In genomic region chr9:50244982-50245671, GRCm38 (mm10) we compare ENCODE assay signal across 11 mouse cellular contexts.
DNase-seq lines count a peak whose midpoint lies in the region; ATAC-seq and TF ChIP-seq lines count a peak whose summit lies in the region.
"Had no signal": no experiment of that assay in that cellular context is flagged by ENCODE, and none has a peak within 500 bp of the region (broad histone marks: within the 10 kb centered on the region; RNA-seq: fewer than 3 reads in every experiment).

No protein-coding gene starts in this region.

- H3K36me3 ChIP-seq in forebrain, embryonic 16.5 days (ENCODE audit: control insufficient read depth, insufficient read depth) = no peaks in the 10 kb centered on the region
- H3K36me3 ChIP-seq in midbrain, embryonic 12.5 days = no peaks in the 10 kb centered on the region
- no peaks in the 10 kb centered on the region for H3K36me3 ChIP-seq in liver, postnatal 0 days (replicated peaks; ENCODE audit: insufficient read depth, low read length)
- H3K36me3 ChIP-seq: liver, embryonic 13.5 days had no signal

- no peaks in the 10 kb centered on the region for H3K27me3 ChIP-seq in forebrain, embryonic 16.5 days (replicated peaks; ENCODE audit: control insufficient read depth, insufficient read depth, low read length)
- H3K27me3 ChIP-seq in midbrain, embryonic 12.5 days = no peaks in the 10 kb centered on the region
- H3K27me3 ChIP-seq in liver, postnatal 0 days (ENCODE audit: insufficient read depth, low read length) = no peaks in the 10 kb centered on the region
- H3K27me3 ChIP-seq: liver, embryonic 13.5 days had no signal

- no peak for TF ChIP-seq CTCF in brain, embryonic 14.5 days (IDR thresholded peaks at IDR 0.05; ENCODE audit: borderline replicate concordance, extremely low read depth, insufficient read depth, insufficient read length)
- TF ChIP-seq CTCF in liver, postnatal 0 days (IDR thresholded peaks at IDR 0.05; ENCODE audit: low read depth) = no peak

- TF ChIP-seq POLR2A in brain, embryonic 14.5 days (IDR thresholded peaks at IDR 0.05; ENCODE audit: borderline replicate concordance, extremely low read depth, insufficient read depth, insufficient read length, poor library complexity, severe bottlenecking) = no peak

- ATAC-seq in forebrain, embryonic 16.5 days = peak; percentile 94
- ATAC-seq in midbrain, embryonic 12.5 days (ENCODE audit: low FRiP score, low read depth) = peak; percentile 97
- ATAC-seq in cerebellum, adult (ENCODE audit: insufficient number of reproducible peaks, low FRiP score, low TSS enrichment) = no peak
- no peak for ATAC-seq in liver, postnatal 0 days

- no peak overlapping the region for H3K4me3 ChIP-seq in forebrain, embryonic 16.5 days (replicated peaks; ENCODE audit: low read length)
- no peak overlapping the region for H3K4me3 ChIP-seq in midbrain, embryonic 12.5 days
- no peak overlapping the region for H3K4me3 ChIP-seq in liver, postnatal 0 days (ENCODE audit: low read depth, low read length)
- H3K4me3 ChIP-seq: liver, embryonic 13.5 days had no signal

- no peak overlapping the region for H3K9ac ChIP-seq in forebrain, embryonic 16.5 days (replicated peaks; ENCODE audit: low read depth, low read length)
- H3K9ac ChIP-seq in midbrain, embryonic 12.5 days (replicated peaks) = no peak overlapping the region
- H3K9ac ChIP-seq in liver, postnatal 0 days (replicated peaks) = no peak overlapping the region
- H3K9ac ChIP-seq: liver, embryonic 13.5 days had no signal

- DNase-seq in Muller cell, postnatal 12 days (ENCODE audit: inconsistent ontology term) = peak; percentile 83
- peak; percentile 96 for DNase-seq in brain, embryonic 14.5 days (ENCODE audit: low read depth)
- no peak for DNase-seq in right cerebral cortex, adult 18-20 months
- no peak for DNase-seq in liver, postnatal 0 days
- DNase-seq: cerebellum, adult 9-11 months; kidney, adult 8-10 months; liver, embryonic 13.5 days; right cerebral cortex, postnatal 14 days had no signal

- H3K4me1 ChIP-seq in forebrain, embryonic 16.5 days (replicated peaks; ENCODE audit: control insufficient read depth, insufficient read depth, low read length) = peaks cover 31% of the 10 kb centered on the region
- H3K4me1 ChIP-seq in midbrain, embryonic 12.5 days = peaks cover 31% of the 10 kb centered on the region
- no peaks in the 10 kb centered on the region for H3K4me1 ChIP-seq in liver, postnatal 0 days (ENCODE audit: insufficient read depth)
- H3K4me1 ChIP-seq: liver, embryonic 13.5 days had no signal

- H3K27ac ChIP-seq in forebrain, embryonic 16.5 days (ENCODE audit: low read length) = peak overlapping the region; percentile 81
- peak overlapping the region; percentile 87 for H3K27ac ChIP-seq in midbrain, embryonic 12.5 days (replicated peaks)
- no peak overlapping the region for H3K27ac ChIP-seq in liver, postnatal 0 days (ENCODE audit: low read depth)
- H3K27ac ChIP-seq: liver, embryonic 13.5 days had no signal

- no peak overlapping the region; the same call in 1 of the 2 replicates for H3K4me2 ChIP-seq in forebrain, embryonic 16.5 days (ENCODE audit: low read length)
- peak overlapping the region; percentile 7; the same call in 1 of the 2 replicates for H3K4me2 ChIP-seq in midbrain, embryonic 12.5 days (replicated peaks)
- no peak overlapping the region for H3K4me2 ChIP-seq in liver, postnatal 0 days (ENCODE audit: low read depth, low read length)
- H3K4me2 ChIP-seq: liver, embryonic 13.5 days had no signal

- no peak for TF ChIP-seq EP300 in liver, postnatal 0 days (IDR thresholded peaks at IDR 0.05; ENCODE audit: low read depth)

- WGBS in forebrain, embryonic 16.5 days = 24% methylated on average over 5 of the region's 5 CpGs
- WGBS in midbrain, embryonic 12.5 days = 35% methylated on average over 5 of the region's 5 CpGs
- 53% methylated on average over 5 of the region's 5 CpGs for WGBS in liver, postnatal 0 days (ENCODE audit: insufficient replicate concordance)

- no peaks in the 10 kb centered on the region for H3K9me3 ChIP-seq in forebrain, embryonic 16.5 days (ENCODE audit: control insufficient read depth, low read length)
- H3K9me3 ChIP-seq in midbrain, embryonic 12.5 days = no peaks in the 10 kb centered on the region
- H3K9me3 ChIP-seq in liver, postnatal 0 days (ENCODE audit: low read length) = no peaks in the 10 kb centered on the region
- H3K9me3 ChIP-seq: liver, embryonic 13.5 days had no signal

Comparison
In these comparisons a context has a peak if more than half of its experiments do, and no peak if none do; other contexts are left out.
1. DNase-seq: peak in Muller cell, postnatal 12 days (single experiment) and brain, embryonic 14.5 days (single experiment); none in right cerebral cortex, adult 18-20 months (single experiment) and liver, postnatal 0 days (single experiment).
2. ATAC-seq: peak in forebrain, embryonic 16.5 days (single experiment) and midbrain, embryonic 12.5 days (single experiment); none in cerebellum, adult (single experiment) and liver, postnatal 0 days (single experiment).